Mouse (Mus musculus) testis, adult 2 months (tissue): Measurements from ENCODE around the gene Tnfsf9.

Source experiments
- CTCF ChIP-seq: fragments of 200-500 bp; IDR thresholded peaks from 2 replicates; pipeline ENCODE4 v1.5.1; 2012; ENCODE audit warnings: low read depth, mild to moderate bottlenecking, inconsistent platforms, low read length, moderate library complexity; ENCODE audit not compliant: control insufficient read depth, insufficient read depth, insufficient replicate concordance
- POLR2A ChIP-seq: fragments of 200-500 bp; IDR thresholded peaks from 2 replicates; pipeline ENCODE4 v1.6.1; 2012; ENCODE audit warnings: low read depth, mild to moderate bottlenecking, inconsistent platforms, low read length, moderate library complexity; ENCODE audit not compliant: control insufficient read depth

DNA sequence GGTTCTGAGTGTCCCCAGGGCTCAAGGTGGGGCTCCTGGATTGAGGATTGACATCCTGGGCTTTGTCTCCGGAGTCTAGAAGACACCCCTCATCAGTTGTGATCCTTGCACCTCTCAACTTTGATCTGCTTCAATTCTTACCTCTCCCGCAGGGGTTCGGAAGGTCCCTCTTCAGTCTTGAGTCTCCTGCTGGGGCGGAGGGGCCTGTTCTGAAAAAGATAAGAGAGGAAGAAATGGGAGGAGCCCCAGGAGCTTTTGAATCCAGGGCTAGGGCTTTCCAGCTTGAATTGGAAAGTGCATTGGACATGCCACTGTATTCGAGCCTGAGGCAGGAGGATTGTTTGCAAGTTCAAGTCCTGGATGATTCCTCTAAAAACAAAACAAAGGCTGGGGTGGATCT, 38.2 kb upstream of the Tnfsf9 start:
- TF ChIP-seq CTCF (no peak), POLR2A (no peak)
